Mouse (Mus musculus): Measurements from ENCODE around the gene Grin2c. TPM values are rescaled to one million over a fixed set of nuclear protein-coding genes. Genes with fewer than 3 reads are reported as not detected.

The Grin2c gene
- polyA plus RNA-seq, 1 experiment: not detected

GRCm38 (mm10) chr11:115267958-115268357 is 915 bp upstream of the Grin2c start:
- TF ChIP-seq FOSL1 (IDR thresholded peaks at IDR 0.05; ENCODE audit: insufficient read depth, low read length, poor library complexity, severe bottlenecking): no peak
- no peak for TF ChIP-seq MYOD1 (IDR thresholded peaks at IDR 0.05; ENCODE audit: control insufficient read depth, insufficient read length, low read depth)
- TF ChIP-seq MYOG (IDR thresholded peaks at IDR 0.05; ENCODE audit: control insufficient read depth, extremely low read depth, insufficient read length): no peak
- TF ChIP-seq MAX (IDR thresholded peaks at IDR 0.05): no peak
- TF ChIP-seq CTCF (IDR thresholded peaks at IDR 0.05; ENCODE audit: control insufficient read depth, insufficient read depth, insufficient read length): no peak
- no peak for TF ChIP-seq CEBPB (IDR thresholded peaks at IDR 0.05; ENCODE audit: low read depth)
- TF ChIP-seq USF1 (IDR thresholded peaks at IDR 0.05; ENCODE audit: low read depth): no peak
- Histone ChIP-seq H3K79me2 (ENCODE audit: control insufficient read depth, insufficient read depth) (no peaks in the 10 kb centered on the region), H3K36me3 (ENCODE audit: control insufficient read depth, insufficient read depth) (peaks cover 3% of the 10 kb centered on the region), H3K27me3 (ENCODE audit: control insufficient read depth, insufficient read depth, insufficient read length) (peaks cover 43% of the 10 kb centered on the region), H3ac (ENCODE audit: control insufficient read depth, insufficient read length, low read depth) (no peak overlapping the region), H3K4me3 (ENCODE audit: insufficient read depth, poor library complexity, severe bottlenecking) (no peak overlapping the region), H3K79me3 (ENCODE audit: low read depth) (no peaks in the 10 kb centered on the region)

- H3ac ChIP-seq (ENCODE audit: control insufficient read depth, insufficient read length, low read depth): no peak overlapping the region
- H3K79me2 ChIP-seq (ENCODE audit: control insufficient read depth, insufficient read depth): no peaks in the 10 kb centered on the region
- no peak for TF ChIP-seq CEBPB (IDR thresholded peaks at IDR 0.05; ENCODE audit: low read depth)
- no peak for TF ChIP-seq CTCF (IDR thresholded peaks at IDR 0.05; ENCODE audit: control insufficient read depth, insufficient read depth, insufficient read length)
- no peak for TF ChIP-seq MYOD1 (IDR thresholded peaks at IDR 0.05; ENCODE audit: control insufficient read depth, insufficient read length, low read depth)
- TF ChIP-seq MAX (IDR thresholded peaks at IDR 0.05): no peak
- TF ChIP-seq MYOG (IDR thresholded peaks at IDR 0.05; ENCODE audit: control insufficient read depth, extremely low read depth, insufficient read length): no peak
- no peak for TF ChIP-seq FOSL1 (IDR thresholded peaks at IDR 0.05; ENCODE audit: insufficient read depth, low read length, poor library complexity, severe bottlenecking)
- no peak for TF ChIP-seq USF1 (IDR thresholded peaks at IDR 0.05; ENCODE audit: low read depth)
- peaks cover 3% of the 10 kb centered on the region for H3K36me3 ChIP-seq (ENCODE audit: control insufficient read depth, insufficient read depth)
- H3K4me3 ChIP-seq (ENCODE audit: insufficient read depth, poor library complexity, severe bottlenecking): no peak overlapping the region
- peaks cover 59% of the 10 kb centered on the region for H3K27me3 ChIP-seq (ENCODE audit: control insufficient read depth, insufficient read depth, insufficient read length)
- no peaks in the 10 kb centered on the region for H3K79me3 ChIP-seq (ENCODE audit: low read depth)
These were observed 654 bp downstream of the Grin2c start for GRCm38 (mm10) chr11:115266400-115266778.

- H3K36me3 ChIP-seq (ENCODE audit: control insufficient read depth, insufficient read depth): peaks cover 3% of the 10 kb centered on the region
- peaks cover 64% of the 10 kb centered on the region for H3K27me3 ChIP-seq (ENCODE audit: control insufficient read depth, insufficient read depth, insufficient read length)
- no peaks in the 10 kb centered on the region for H3K79me3 ChIP-seq (ENCODE audit: low read depth)
- H3K4me3 ChIP-seq (ENCODE audit: insufficient read depth, poor library complexity, severe bottlenecking): no peak overlapping the region
- H3K79me2 ChIP-seq (ENCODE audit: control insufficient read depth, insufficient read depth): no peaks in the 10 kb centered on the region
- no peak overlapping the region for H3ac ChIP-seq (ENCODE audit: control insufficient read depth, insufficient read length, low read depth)
- no peak for TF ChIP-seq FOSL1 (IDR thresholded peaks at IDR 0.05; ENCODE audit: insufficient read depth, low read length, poor library complexity, severe bottlenecking)
- TF ChIP-seq CEBPB (IDR thresholded peaks at IDR 0.05; ENCODE audit: low read depth): no peak
- TF ChIP-seq USF1 (IDR thresholded peaks at IDR 0.05; ENCODE audit: low read depth): no peak
- TF ChIP-seq CTCF (IDR thresholded peaks at IDR 0.05; ENCODE audit: control insufficient read depth, insufficient read depth, insufficient read length): no peak
These were observed 1.2 kb downstream of the Grin2c start for GRCm38 (mm10) chr11:115265771-115266399.

- Histone ChIP-seq H3K4me3 (ENCODE audit: insufficient read depth, poor library complexity, severe bottlenecking) (no peak overlapping the region), H3K27me3 (ENCODE audit: control insufficient read depth, insufficient read depth, insufficient read length) (peaks cover 71% of the 10 kb centered on the region), H3K79me2 (ENCODE audit: control insufficient read depth, insufficient read depth) (no peaks in the 10 kb centered on the region), H3K79me3 (ENCODE audit: low read depth) (no peaks in the 10 kb centered on the region), H3K36me3 (ENCODE audit: control insufficient read depth, insufficient read depth) (peaks cover 3% of the 10 kb centered on the region), H3ac (ENCODE audit: control insufficient read depth, insufficient read length, low read depth) (no peak overlapping the region)
- peak; percentile 53 for TF ChIP-seq CTCF (IDR thresholded peaks at IDR 0.05; ENCODE audit: control insufficient read depth, insufficient read depth, insufficient read length)
- no peak for TF ChIP-seq FOSL1 (IDR thresholded peaks at IDR 0.05; ENCODE audit: insufficient read depth, low read length, poor library complexity, severe bottlenecking)
- no peak for TF ChIP-seq MYOD1 (IDR thresholded peaks at IDR 0.05; ENCODE audit: control insufficient read depth, insufficient read length, low read depth)
- TF ChIP-seq MAX (IDR thresholded peaks at IDR 0.05): no peak
- TF ChIP-seq CEBPB (IDR thresholded peaks at IDR 0.05; ENCODE audit: low read depth): no peak
These were observed 2.0 kb downstream of the Grin2c start for GRCm38 (mm10) chr11:115264862-115265668.

GRCm38 (mm10) chr11:115264136-115264861 is 2.7 kb downstream of the Grin2c start:
- TF ChIP-seq USF1 (IDR thresholded peaks at IDR 0.05; ENCODE audit: low read depth) (no peak), MYOG (IDR thresholded peaks at IDR 0.05; ENCODE audit: control insufficient read depth, extremely low read depth, insufficient read length) (no peak), MYOD1 (IDR thresholded peaks at IDR 0.05; ENCODE audit: control insufficient read depth, insufficient read length, low read depth) (no peak), CTCF (IDR thresholded peaks at IDR 0.05; ENCODE audit: control insufficient read depth, insufficient read depth, insufficient read length) (no peak), MAX (IDR thresholded peaks at IDR 0.05) (no peak)
- no peak overlapping the region for H3K4me3 ChIP-seq (ENCODE audit: insufficient read depth, poor library complexity, severe bottlenecking)
- peaks cover 3% of the 10 kb centered on the region for H3K36me3 ChIP-seq (ENCODE audit: control insufficient read depth, insufficient read depth)
- H3ac ChIP-seq (ENCODE audit: control insufficient read depth, insufficient read length, low read depth): no peak overlapping the region
- no peaks in the 10 kb centered on the region for H3K79me2 ChIP-seq (ENCODE audit: control insufficient read depth, insufficient read depth)
- no peaks in the 10 kb centered on the region for H3K79me3 ChIP-seq (ENCODE audit: low read depth)
- H3K27me3 ChIP-seq (ENCODE audit: control insufficient read depth, insufficient read depth, insufficient read length): peaks cover 71% of the 10 kb centered on the region
